Mouse (Mus musculus) liver (tissue): ENCODE data around the gene Slamf6.
"Not testable (repeated sequence)": the region's sequence is repeated elsewhere in the genome, so short reads cannot be mapped to it uniquely, and the experiment has no call there.

Source experiments
- DNase-seq: peaks from one replicate; pipeline ENCODE4 v3.0.0-alpha.2; 2020; ENCODE audit warnings: mixed read lengths

Gene Slamf6

GRCm38 (mm10) chr1:171917305-171918039 is at the start of gene Slamf6:
Gene Slamf6 (plus strand): TSS chr1:171917515.
- DNase-seq: no peak

- no peak for DNase-seq
These were observed 30.3 kb upstream of the Slamf6 start for GRCm38 (mm10) chr1:171886989-171887388.

- DNase-seq: not testable (repeated sequence)
These were observed 22.0 kb upstream of the Slamf6 start, which contains the start of gene Gm10521 for GRCm38 (mm10) chr1:171895364-171895763. Gene Gm10521 (plus strand): TSS chr1:171895664.

GRCm38 (mm10) chr1:171904011-171904410 is 13.3 kb upstream of the Slamf6 start:
- no peak for DNase-seq

- DNase-seq: no peak
These were observed 1.5 kb upstream of the Slamf6 start for GRCm38 (mm10) chr1:171915638-171916458.

- DNase-seq: no peak
These were observed 1.0 kb downstream of the Slamf6 start for GRCm38 (mm10) chr1:171918136-171918920.

- no peak for DNase-seq
These were observed 1.9 kb downstream of the Slamf6 start for GRCm38 (mm10) chr1:171919193-171919592.

- DNase-seq: no peak
These were observed 2.7 kb downstream of the Slamf6 start for GRCm38 (mm10) chr1:171919901-171920510.

- no peak for DNase-seq
These were observed 3.8 kb downstream of the Slamf6 start for GRCm38 (mm10) chr1:171920989-171921621.

GRCm38 (mm10) chr1:171921641-171922040 is 4.3 kb downstream of the Slamf6 start:
- no peak for DNase-seq

- DNase-seq: no peak
These were observed 5.5 kb downstream of the Slamf6 start for GRCm38 (mm10) chr1:171922844-171923243.

- DNase-seq: no peak
These were observed 7.6 kb downstream of the Slamf6 start for GRCm38 (mm10) chr1:171924900-171925299.

- no peak for DNase-seq
These were observed 16.5 kb downstream of the Slamf6 start for GRCm38 (mm10) chr1:171933851-171934250.

GRCm38 (mm10) chr1:171938952-171939948 is 21.9 kb downstream of the Slamf6 start:
- DNase-seq: no peak

- DNase-seq: no peak
These were observed 23.3 kb downstream of the Slamf6 start for GRCm38 (mm10) chr1:171940626-171941025.

- no peak for DNase-seq
These were observed 29.2 kb downstream of the Slamf6 start for GRCm38 (mm10) chr1:171946447-171946995.

- no peak for DNase-seq
These were observed 31.0 kb downstream of the Slamf6 start for GRCm38 (mm10) chr1:171948161-171948945.

- DNase-seq: no peak
These were observed 31.7 kb downstream of the Slamf6 start for GRCm38 (mm10) chr1:171948946-171949508.

- no peak for DNase-seq
These were observed 37.8 kb downstream of the Slamf6 start for GRCm38 (mm10) chr1:171955071-171955470.
